Mouse (Mus musculus) liver, adult 10 weeks (tissue): ENCODE data around the gene Urb2. TPM values are rescaled to one million over a fixed set of nuclear protein-coding genes. Genes with fewer than 3 reads are reported as not detected.

Source experiments
- polyA plus RNA-seq: library from polyadenylated mRNA; stranded (reverse); fragments of 350-450 nt; fragmentation: Illumina TruSeq; extraction: RNeasy Lipid Tissue Mini Kit (QIAGEN cat#74804); gene quantifications from one replicate; pipeline ENCODE4 v1.2.3, GENCODE M21; 2014; ENCODE audit warnings: low read depth, low replicate concordance

Gene Urb2
- polyA plus RNA-seq, result 2.0 TPM

GRCm38 (mm10) chr8:124021237-124022227 lies at the start of gene Urb2, which contains the start of gene Taf5l:
Urb2 (plus strand) TSS chr8:124021508.
Taf5l (minus strand) TSS chr8:124021397.

GRCm38 (mm10) chr8:123982826-123983400 lies 38.4 kb upstream of the Urb2 start, which contains the start of gene Abcb10:
Abcb10 (minus strand) TSS chr8:123983122.

Other genes with a start within 250 kb of the Urb2 start
- gene Rab4a, start 215.5 kb upstream of the Urb2 start, polyA plus RNA-seq, result 9.1 TPM
- gene Ccsap, start 161.3 kb upstream of the Urb2 start, polyA plus RNA-seq, result not detected
- not detected for gene Acta1, start 126.8 kb upstream of the Urb2 start, polyA plus RNA-seq
- gene Nup133, start 72.2 kb upstream of the Urb2 start, polyA plus RNA-seq, result 3.7 TPM
- gene Abcb10, start 38.4 kb upstream of the Urb2 start, polyA plus RNA-seq, result 10.1 TPM
- gene Taf5l, start 111 bp upstream of the Urb2 start, polyA plus RNA-seq, result 3.3 TPM
- 8.8 TPM for gene Galnt2, start 209.9 kb downstream of the Urb2 start, polyA plus RNA-seq